ENCODE assay signal across 22 mouse cellular contexts in the genomic region with DNA sequence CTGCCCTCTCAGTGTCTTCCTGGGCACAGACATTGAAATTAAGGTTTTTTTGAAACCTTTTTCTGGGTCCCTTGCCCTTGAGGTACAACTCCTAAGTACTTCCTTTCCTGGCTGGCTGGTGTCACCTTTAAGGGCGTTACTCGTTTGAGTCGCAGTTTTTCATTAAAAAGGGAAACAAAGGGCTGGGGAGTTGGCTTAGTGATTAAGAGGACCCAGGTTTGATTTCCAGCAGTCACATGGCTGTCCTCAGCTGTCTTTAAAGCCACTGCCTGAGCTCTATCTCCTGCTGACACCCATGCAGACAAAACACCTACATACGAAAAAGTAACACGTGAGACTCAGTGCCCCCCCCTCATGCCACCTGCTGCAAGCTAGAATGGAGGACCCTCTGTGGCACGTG. TPM values are rescaled to one million over a fixed set of nuclear protein-coding genes. Genes with fewer than 3 reads are reported as not detected.
DNase-seq lines count a peak whose midpoint lies in the region; TF ChIP-seq lines count a peak whose summit lies in the region.
"Had no signal": no experiment of that assay in that cellular context is flagged by ENCODE, and none has a peak within 500 bp of the region (broad histone marks: within the 10 kb centered on the region; RNA-seq: fewer than 3 reads in every experiment).

No protein-coding gene starts in this region.

- H3K36me3 ChIP-seq in ES-Bruce4 (ENCODE audit: control insufficient read depth, insufficient read depth, low read length, poor library complexity, severe bottlenecking), result no peaks in the 10 kb centered on the region
- H3K36me3 ChIP-seq: embryonic facial prominence, embryonic 10.5 days; embryonic facial prominence, embryonic 13.5 days; forebrain, embryonic 12.5 days; forebrain, embryonic 15.5 days; hindbrain, embryonic 12.5 days; hindbrain, embryonic 15.5 days had no signal

- TF ChIP-seq POLR2A in ES-Bruce4 (IDR thresholded peaks at IDR 0.05; ENCODE audit: insufficient read depth, low read length), result no peak

- DNase-seq in 3T3-L1 (ENCODE audit: low read depth, low spot score) (peak; percentile 0), R1 (ENCODE audit: low read depth, low spot score) (peak; percentile 56)
- no peak for DNase-seq in lung, postnatal 14 days
- DNase-seq in embryo, embryonic 10.5 days (ENCODE audit: low spot score), result no peak
- no peak for DNase-seq in cerebellum, adult 11-12 months
- DNase-seq: adrenal gland, postnatal 10 days; adrenal gland, postnatal 36 days; cerebellum, adult 2 months; cerebellum, postnatal 25 days; embryo, embryonic 11 days; gastrocnemius, postnatal 25 days; heart, adult 2 months had no signal

- peaks cover 7% of the 10 kb centered on the region for H3K4me1 ChIP-seq in ES-Bruce4 (ENCODE audit: control insufficient read depth, insufficient read depth, low read length)
- H3K4me1 ChIP-seq: embryonic facial prominence, embryonic 13.5 days had no signal

- H3K4me3 ChIP-seq in ES-Bruce4 (ENCODE audit: low read depth, low read length), result no peak overlapping the region
- H3K4me3 ChIP-seq: erythroblast, embryonic 14.5 days; heart, adult 2 months had no signal

- no peaks in the 10 kb centered on the region for H3K27me3 ChIP-seq in ES-Bruce4 (ENCODE audit: control insufficient read depth, insufficient read depth, low read length, poor library complexity, severe bottlenecking)
- H3K27me3 ChIP-seq: embryonic facial prominence, embryonic 13.5 days; forebrain, embryonic 15.5 days; hindbrain, embryonic 15.5 days; Patski had no signal

- no peak for TF ChIP-seq CTCF in ES-Bruce4 (IDR thresholded peaks at IDR 0.05; ENCODE audit: low read depth, low read length)

- TF ChIP-seq EP300 in ES-Bruce4 (IDR thresholded peaks at IDR 0.05; ENCODE audit: insufficient read depth, low read depth, low read length), result peak; percentile 89

- peak overlapping the region; percentile 54 for H3K9ac ChIP-seq in ES-Bruce4 (ENCODE audit: low read depth, poor library complexity, severe bottlenecking)

- H3K27ac ChIP-seq in ES-Bruce4 (ENCODE audit: insufficient read depth, low read length), result peak overlapping the region; percentile 91
- H3K27ac ChIP-seq: embryonic facial prominence, embryonic 13.5 days; heart, adult 2 months; hindbrain, embryonic 12.5 days had no signal

- peaks cover 10% of the 10 kb centered on the region for H3K9me3 ChIP-seq in ES-Bruce4 (replicated peaks; ENCODE audit: control insufficient read depth, insufficient read depth, low read length, poor library complexity, severe bottlenecking)
- H3K9me3 ChIP-seq: forebrain, embryonic 15.5 days; hindbrain, embryonic 15.5 days had no signal

RNA-seq across cellular contexts. Expression of gene Pigyl, which starts 9.3 kb away (rescaled TPM):
- 83.8 and 86.5 TPM in 2 replicates for polyA plus RNA-seq in ES-Bruce4 (2011; ENCODE audit: insufficient read depth, insufficient read length, low read depth, missing spikeins)

RNA-seq across cellular contexts. Expression of gene Zfp872, which starts 21.9 kb away (rescaled TPM):
- polyA plus RNA-seq in ES-Bruce4 (2011; ENCODE audit: insufficient read depth, insufficient read length, low read depth, missing spikeins), result 1.2 and 1.4 TPM in 2 replicates
- polyA plus RNA-seq: erythroblast, embryonic 14.5 days; heart, adult 2 months; heart, postnatal 0 days; Patski had no signal

RNA-seq across cellular contexts. Expression of gene Acp5, which starts 30.5 kb away (rescaled TPM):
- 6.1 and 7.6 TPM in 2 replicates for polyA plus RNA-seq in ES-Bruce4 (2011; ENCODE audit: insufficient read depth, insufficient read length, low read depth, missing spikeins)
- polyA plus RNA-seq: Patski had no signal

RNA-seq across cellular contexts. Expression of gene Elof1, which starts 49.0 kb away (rescaled TPM):
- 48.4 and 49.8 TPM in 2 replicates for polyA plus RNA-seq in ES-Bruce4 (2011; ENCODE audit: insufficient read depth, insufficient read length, low read depth, missing spikeins)

RNA-seq across cellular contexts. Expression of gene Zfp809, which starts 59.5 kb away (rescaled TPM):
- 34.4 and 41.6 TPM in 2 replicates for polyA plus RNA-seq in ES-Bruce4 (2011; ENCODE audit: insufficient read depth, insufficient read length, low read depth, missing spikeins)

Comparison
In these comparisons a context has a peak if more than half of its experiments do, and no peak if none do; other contexts are left out.
1. DNase-seq: peak in 3T3-L1 (single experiment) and R1 (single experiment); none in lung, postnatal 14 days (single experiment), embryo, embryonic 10.5 days (single experiment) and cerebellum, adult 11-12 months (single experiment).